Mouse (Mus musculus): ENCODE measurements at regions not wholly inside any gene's neighbourhood (a gene's known extent, or its start where the extent isn't known, plus 50 kb on each side); places are given as distances from the start of the nearest gene placed in this dataset.

DNA sequence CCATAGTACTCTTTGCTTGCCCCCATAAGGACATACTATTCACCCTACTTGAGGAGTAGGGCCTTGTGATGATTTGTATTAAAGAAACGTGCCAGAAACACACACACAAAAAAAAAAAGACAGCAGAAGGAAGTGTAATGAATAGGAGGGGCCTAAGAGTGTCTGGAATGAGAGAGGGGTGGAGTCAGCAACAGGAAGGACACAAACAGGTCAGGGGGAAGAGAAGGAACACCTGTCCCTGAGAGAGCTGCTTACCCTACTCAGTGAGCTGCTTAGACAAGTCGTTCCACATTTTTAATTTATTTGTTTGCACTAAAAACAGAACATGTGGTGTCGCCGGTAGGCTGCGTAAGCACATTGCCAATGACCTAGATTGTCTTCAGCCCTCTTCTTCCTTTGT, 642.2 kb upstream of the Cited2 start:
- no peak for DNase-seq

DNA sequence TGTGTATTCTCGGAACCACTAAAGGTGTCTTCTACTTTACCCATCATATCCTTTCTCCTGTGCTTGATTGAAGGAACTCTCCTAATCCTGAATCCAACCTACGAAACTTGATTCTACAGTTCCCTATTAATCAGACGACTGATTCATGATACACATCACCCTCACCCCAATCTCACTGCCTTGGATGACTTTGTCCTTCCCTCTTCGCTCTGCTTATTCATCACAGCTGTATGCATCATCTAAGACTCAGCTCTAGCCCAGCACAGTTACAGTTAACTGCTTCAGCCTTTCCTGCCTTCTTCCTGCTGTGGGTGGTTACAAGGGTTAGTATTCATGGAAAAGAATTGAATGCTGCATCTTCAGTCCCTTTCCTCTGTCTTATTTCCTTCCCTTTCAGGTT, 640.1 kb upstream of the Cited2 start:
- no peak for DNase-seq

DNA sequence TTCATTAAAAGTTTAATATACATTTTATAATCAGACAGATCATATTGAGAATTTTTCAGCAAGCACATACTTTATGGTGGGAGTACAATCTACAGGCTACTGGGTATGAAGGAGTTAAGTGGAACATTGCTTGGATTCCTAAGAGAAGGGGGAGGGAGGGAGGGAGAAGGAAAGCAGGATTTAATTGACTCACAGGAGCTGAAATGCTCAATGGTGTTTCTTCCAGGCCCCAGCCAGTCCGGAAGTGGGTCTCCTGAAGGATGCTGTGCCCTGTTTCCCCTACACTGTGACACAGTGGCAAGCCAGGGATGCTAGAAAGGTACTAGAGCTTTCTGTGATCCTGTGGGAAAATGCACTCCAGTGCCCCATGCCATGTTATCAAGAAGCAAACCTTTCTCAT, 621.0 kb upstream of the Cited2 start:
- DNase-seq: peak; percentile 8 to 20

DNA sequence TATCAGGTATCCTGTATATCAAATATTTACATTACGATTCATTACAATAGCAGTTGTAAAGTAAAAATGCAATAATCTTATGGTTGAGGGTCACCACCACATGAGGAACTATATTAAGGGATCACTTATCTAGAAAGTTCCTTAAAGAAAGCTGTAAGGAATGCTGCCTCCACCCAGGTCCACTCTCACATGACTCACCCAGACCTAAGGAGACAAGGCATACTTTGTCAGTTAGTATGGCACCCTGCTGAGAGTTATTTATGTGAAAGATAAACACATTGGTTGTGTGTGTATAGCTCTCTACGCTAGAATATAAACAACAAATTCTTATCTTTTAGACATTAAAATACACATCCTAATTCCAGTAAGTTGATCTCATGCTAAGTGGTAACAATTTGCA, 619.6 kb upstream of the Cited2 start:
- DNase-seq: no peak

DNA sequence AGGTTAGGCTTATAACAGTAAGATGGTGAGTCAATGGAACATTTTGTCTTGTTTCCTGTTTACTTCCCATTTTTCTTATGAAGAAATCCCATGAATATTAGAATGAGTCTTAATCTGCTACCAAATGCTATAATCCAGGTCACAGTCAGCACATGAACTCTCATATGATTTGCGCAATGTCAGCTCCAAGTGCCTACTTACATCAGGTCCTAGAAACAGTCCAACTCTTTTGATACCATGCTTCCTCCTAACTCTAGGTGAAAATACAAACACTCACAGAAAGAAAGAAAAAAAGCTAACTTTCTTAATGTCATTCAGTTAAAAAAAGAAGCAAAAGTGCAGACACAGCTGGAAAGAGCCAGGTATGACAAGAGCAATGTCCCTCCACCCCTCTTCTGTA, 616.2 kb upstream of the Cited2 start:
- DNase-seq: no peak

DNA sequence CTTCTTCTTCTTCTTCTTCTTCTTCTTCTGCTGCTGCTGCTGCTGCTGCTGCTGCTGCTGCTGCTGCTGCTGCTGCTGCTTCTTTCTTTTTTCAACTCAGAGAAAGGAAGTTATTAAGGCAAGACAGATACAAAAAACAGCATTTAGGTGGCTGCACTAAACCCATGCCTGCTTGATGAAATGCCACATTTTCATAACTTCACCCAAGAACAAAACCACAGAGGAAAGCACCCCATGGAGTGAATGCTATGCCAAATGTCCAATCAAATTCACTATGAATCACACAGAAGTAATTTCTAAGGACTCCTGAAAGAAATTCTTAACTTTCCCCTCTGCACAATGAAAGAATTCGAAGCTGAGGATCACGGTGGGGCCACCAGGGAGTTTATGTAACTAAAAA, 611.9 kb upstream of the Cited2 start:
- no peak for DNase-seq

DNA sequence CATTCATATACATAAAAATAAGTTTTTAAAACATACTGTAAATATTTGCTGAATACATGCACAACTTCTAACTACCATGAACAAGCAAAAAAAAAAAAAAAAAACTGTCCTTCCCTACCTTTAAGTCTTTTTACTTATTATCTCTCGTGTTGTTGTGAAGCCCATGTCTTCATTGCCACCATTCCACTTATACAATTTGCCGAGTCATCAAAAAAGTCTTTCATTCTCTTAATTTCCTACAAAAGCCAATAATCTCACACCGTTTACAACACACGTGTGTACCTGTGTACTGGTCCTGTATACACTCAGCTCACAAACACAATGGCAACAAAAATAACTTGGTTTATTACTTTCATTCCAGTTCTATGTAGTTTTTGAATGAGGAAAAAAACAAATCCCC, 608.2 kb upstream of the Cited2 start:
- no peak for DNase-seq

DNA sequence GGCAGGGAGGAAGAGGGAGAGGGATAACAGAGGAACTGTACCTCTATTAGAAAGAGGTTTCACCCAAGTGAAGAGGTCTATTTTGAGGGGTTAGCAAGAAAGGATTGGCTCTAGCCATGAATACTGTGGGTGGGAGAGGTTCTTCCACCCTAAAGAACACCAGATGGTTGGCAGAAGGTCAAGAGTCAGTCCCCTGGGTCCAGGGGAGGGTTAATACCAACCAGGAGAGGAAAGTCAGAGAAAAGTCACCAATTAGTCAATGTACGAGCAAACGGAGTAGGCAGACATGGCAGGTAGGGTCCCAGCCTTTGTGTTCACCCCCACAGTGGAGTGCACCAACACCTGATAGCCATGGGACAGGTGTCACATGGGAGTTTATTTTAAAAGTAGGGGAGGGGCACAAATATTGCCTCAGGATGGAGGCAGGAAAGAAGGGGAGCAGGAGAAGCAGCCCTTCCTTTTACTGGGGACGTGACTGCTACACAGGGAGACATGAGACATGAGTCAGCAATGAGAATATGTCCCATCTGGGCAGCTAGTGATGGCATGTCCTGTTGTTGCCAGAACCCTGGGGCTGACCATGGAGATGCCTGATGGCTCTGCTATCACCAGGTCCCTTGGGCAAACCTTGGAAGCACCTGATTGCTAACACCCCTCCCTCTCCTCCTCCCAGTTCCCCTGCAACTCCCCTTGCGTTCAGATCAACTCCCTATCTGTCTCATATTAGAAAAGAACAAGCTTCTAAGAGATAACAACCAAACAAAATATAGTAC, 593.4 kb upstream of the Cited2 start:
- DNase-seq: no peak

DNA sequence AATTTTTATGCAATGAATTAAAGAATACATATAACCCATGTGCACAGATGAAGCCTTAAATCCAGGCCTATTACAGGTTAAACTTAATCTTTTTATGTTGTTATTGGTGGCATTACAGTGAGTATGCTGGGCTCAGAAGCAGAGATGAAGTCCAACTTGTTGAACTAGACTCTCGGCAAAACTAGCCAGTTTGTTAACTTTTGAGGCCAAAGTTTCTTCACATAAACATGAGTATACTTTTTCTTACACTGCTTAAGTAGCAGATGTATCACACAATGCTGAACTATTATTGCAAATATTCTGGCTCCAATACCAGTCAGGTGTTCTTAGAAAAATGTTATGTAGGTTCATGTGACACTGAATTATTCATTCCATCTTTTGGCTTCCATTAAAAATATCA, 592.4 kb upstream of the Cited2 start:
- no peak for DNase-seq

DNA sequence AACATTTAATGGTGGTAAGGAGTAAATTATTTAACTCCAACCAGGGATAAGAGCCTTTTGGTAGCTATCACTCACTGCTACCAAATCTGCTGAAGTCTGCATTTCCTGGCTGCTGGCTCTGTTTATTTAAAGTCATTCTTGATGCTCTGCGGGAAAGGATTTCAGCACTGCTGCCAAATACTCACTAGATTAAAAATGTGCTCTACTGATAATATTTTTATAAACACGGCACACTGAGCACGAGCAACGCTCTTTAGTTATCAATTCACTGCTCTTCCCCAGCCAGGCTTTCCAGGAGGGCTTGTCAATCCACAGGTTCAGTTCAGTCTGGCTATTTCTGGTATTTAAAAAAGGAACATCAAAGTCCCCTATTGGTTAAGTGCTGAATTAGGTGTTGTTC, 591.3 kb upstream of the Cited2 start:
- peak in 1 of 2 experiments; percentile 16 for DNase-seq

DNA sequence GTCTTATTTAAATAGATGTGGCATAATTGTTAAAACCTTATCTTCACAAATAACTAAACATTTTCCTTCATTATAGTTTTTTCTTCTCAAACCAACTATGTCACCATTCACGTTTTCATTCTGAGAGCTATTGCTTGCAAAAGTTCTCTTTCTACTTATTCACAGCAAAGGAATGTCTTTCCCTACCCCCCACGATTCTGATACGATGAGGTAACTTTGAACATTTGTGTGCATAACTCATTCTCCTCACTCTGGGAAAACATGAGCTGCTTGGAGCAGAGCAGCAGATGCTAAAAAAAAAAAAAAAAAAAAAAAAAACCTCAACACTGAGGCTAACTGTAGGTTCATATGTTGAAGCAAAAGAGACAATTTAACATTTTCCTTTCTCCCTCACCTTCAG, 547.6 kb upstream of the Cited2 start:
- DNase-seq: no peak

DNA sequence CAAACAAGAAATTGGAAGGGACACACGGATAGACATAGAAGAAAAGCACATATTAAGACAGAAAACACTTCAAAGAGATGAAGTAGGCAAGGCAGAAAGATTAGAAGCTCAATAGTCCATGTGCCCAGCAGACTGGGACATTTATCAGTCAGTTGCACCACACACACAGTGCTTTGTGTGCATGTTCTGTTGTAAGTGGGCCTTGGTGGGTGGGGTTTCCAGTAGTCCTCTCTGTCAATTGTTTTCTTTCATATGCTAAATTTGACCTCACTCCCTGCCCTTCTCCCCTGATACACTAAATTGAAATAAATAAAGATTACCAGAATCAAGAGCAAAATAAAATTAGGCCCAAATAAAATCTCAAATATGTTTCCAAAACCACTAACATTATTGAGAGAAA, 546.0 kb upstream of the Cited2 start:
- no peak for DNase-seq

DNA sequence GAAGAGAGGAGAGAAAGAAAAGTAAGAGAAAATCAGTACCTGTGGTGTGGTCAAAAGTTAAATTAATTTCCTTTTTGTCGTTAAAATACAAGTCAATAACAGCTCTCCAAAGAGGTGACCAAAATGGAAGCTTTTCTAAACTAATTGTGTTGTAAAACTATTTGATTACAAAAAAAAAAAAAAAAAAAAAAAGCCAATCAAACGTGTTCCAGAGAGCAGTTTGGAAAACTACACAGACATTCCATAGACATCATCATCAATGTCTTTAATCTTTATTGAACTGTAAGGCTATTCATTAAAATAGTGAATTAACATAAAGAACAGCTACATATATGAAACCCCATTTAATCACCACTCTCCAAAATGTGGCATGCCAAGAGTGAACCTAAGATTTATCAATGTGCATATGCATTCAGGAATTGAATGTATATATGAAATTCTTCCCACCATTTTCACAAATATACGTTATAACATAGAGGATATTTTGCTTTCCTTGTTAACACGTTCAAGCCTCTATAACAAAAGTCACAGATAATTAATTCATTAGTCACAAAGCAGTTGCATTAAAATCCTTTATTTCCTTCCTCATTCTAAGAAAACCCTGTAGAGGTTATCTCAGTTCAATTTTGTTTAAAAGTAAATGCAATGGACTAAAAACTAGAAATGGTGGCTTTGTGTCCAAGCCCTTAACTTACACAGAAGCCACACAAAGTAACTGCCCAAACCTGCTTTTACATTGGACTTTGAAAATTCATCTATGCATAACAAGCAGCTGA, 545.3 kb upstream of the Cited2 start:
- no peak for DNase-seq

DNA sequence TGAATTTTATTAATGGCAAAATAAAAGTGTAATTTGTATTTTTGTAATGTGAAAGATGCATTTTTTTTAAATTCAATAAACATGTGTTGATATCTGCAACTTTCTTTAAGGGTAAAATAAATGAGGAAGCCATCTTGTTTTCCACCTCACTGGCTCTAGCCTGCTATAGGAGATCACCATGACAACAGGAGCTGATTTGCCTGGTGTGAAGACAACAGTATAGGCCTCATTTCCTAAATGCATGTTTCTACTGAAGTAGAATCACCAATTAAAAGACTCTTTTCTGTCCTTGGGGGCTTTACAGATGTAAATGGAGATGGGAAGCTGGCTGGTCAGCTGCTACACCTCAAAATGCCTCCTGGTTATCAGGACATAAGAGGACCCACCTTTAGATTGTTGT, 544.4 kb upstream of the Cited2 start:
- DNase-seq: no peak

DNA sequence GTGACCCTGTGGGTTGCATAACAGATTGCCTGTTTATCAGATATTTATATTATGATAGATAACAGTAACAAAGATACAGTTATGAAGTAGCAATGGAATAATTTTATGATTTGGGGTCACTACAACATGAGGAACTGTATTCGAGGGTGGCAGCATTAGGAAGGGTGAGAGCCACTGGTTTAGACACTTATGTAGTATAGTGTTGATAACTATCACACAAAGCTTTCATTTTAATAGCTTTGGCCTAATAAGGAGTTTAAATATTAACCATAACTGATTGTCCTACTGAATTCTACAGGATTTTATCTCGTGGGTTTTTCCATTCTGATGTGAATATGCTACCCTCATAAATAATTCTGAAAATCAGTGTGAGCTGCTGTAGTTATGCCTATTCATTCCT, 538.6 kb upstream of the Cited2 start:
- no peak for DNase-seq

DNA sequence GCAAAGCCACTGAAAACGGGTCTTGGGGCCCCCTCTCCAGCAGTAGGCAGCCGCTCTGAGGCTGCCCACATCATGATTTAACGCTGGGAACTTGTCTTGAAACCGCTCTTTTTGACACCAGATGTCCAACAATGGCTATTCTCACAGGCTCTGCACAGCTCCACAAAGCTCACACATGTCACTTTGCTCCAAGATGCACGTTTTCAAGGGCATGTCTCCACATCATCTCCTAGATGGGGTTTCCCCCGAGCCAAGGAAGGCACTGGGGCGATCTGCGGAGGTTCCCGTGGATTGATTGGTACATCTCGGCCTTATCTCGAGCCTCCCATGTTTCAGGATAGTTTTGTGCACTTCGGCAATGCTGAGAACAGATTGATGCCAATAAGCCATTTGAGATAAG, 526.8 kb upstream of the Cited2 start:
- DNase-seq: no peak

DNA sequence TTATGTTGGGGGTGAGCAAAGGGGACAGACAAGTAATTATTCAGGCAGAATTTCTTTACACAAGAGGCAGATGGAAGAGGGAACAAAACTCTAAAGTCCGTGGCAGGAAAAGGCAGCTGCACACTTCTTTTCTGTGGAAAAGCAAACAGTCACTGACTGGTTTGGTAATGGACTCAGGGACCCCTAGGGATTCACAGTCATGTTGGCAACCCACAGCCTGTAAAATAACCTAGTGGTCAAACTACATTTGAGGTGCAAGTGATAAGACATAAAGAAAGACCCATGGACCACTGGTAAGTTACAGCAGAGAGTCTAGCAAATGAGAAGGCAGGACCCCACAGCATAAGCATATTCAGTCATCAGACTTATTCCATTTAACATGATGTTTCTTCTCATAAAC, 526.4 kb upstream of the Cited2 start:
- no peak for DNase-seq

DNA sequence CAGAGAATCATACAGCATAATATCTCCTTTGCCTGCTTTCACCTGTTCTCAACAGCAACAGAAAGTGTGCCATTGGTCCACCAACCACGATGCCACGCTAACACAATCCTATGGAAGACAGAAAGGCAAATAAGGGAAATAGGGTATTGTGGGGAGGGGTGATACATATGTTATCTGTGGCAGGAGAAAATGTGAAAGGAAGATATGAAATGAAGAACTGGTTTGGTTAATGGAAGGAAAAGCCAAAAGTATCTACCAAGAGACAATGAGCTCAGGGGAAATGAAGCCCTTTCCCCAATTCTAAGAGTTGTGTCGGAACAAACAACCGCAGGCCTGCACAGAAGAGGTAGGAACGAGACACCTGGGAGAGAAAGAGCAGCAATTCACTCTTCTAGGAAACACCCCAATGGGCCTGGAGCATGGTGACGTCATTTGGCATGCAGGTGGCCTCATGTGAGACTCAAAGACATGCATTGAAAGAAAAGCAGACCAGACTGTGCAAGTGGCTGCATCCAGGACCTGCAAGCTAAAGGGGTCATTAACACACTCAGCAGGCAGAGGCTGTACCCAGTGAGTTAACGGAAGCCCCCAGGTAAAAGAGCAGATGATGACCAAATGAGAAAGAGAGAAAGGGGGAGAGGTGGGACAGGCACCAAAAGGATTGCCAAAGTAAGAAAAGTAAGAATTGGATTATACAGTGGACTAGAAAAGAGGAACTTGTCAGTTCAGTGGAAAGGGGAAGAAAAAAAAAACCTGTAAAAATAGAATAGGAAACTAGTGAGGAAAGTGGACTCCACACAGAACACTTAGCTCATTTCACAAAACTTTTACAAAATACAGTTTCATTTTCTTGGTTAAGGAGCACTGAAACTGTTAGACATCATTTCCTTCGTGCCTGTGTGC, 522.2 kb upstream of the Cited2 start:
- DNase-seq: no peak

DNA sequence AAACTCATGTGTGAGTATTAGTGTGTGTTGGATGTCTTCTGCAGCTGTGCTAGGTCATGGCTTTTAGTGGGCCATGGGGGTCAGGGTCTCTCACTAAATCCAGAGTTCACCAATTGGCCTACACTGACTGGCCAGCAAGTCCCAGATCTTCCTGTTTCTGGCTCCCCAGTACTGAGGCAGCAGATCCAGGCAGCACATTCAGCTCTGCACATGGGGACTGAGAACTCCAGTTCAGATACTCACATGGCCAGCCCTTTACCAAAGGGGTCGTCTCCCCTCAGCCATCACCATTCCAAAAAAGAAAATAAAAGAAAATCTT, 521.6 kb upstream of the Cited2 start:
- no peak for DNase-seq

DNA sequence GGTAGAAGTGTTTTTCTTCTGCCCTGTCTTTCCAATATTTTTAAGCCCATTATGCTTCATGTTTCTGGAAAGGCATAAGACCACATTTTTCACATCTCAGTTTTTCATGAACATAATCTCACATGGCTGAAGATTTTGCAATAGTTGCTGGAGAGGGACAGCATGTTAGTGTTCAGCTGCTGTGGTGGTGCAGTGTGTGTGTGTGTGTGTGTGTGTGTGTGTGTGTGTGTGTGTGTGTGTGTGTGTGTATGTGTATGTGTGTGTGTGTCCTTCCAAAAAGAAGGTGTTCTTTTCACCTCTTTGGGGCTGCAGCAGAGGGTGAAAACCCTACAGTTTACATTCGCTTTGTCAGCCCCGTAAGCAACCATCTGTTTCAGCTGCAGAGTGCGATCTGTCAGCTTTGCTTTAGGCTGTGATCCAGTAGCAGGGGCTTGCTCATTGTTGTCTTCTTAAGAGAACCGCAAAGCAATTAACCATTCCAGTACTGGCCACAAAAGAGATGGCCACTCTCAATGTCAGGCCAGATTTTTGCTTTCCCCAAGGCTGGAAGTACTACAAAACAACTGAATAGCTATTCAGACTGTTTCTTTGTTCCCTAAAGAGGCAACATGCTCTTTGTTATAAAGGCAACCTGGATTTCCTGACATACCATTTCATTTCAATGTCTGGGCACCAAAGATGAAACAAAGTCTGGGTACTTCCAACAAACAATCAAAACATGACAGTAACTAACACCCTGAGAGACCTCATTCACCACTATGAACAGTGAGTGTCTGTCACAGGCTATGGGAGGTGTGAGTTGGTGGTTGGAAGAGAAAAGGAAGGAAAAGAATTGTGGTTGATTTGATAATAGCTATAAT, 520.2 kb upstream of the Cited2 start:
- DNase-seq: no peak

DNA sequence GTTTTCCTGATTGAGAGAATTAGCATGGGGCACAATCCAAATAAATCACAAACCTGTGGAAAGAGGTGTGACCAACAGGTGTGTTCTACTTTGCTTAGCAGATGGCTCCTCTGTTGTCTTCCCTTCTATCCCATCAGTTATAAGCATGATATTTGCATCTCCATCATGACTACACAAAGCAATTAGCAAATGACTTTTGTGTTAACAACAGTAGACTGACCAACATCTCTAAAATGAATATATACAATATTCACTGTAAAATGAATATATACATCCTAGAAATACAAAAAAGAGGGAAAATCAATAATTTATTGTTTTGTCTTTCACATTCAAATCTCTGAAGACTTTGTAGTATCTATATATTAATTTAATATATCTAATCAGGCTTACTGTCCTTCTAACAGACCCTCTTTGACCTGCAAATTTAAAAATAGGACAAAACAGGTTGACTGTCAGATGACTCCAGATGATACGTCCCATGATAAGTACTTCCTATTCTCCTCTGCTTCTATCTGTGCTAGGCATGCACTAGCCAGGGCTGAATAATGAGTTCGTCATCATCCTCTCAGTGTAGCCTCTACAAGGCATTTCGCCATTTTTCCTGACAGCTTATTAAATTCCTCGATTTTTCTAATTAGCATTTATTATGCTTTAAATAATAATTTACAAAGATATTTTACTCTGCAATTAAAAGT, 519.5 kb upstream of the Cited2 start:
- no peak for DNase-seq

DNA sequence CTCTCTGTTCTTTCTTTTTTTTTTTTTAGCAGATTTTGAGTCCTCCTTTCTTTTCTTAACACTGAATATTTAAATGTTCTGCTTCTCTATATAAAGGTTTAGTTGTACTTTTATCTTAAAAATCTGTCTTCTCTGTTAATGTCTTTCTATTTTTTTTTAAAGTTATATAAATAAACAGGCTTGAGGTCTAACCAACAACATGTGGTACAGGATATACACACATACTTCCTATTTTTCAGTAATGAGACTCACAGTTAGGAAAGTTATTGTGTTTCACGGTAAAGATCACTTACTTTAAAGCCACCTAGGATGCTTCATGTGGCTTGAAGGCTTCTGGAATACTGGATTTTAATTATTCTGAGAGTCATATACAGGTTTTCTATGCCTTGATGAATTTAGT, 518.9 kb upstream of the Cited2 start:
- no peak for DNase-seq
